Mouse (Mus musculus) CH12.LX (cell line): ENCODE measurements around the gene Tsc22d2.

Experiments used
- POLR2A ChIP-seq: IDR thresholded peaks from 2 replicates; pipeline ENCODE4 v1.6.1; 2011; ENCODE audit warnings: low read depth, mild to moderate bottlenecking, improper control_type of control experiment, low read length
- RCOR1 ChIP-seq: conservative IDR thresholded peaks from 2 replicates; pipeline ENCODE4 v1.6.1; 2012; ENCODE audit warnings: low read depth, mild to moderate bottlenecking, inconsistent platforms, low read length, improper control_type of control experiment

- TF ChIP-seq RCOR1 = no peak
- no peak for TF ChIP-seq POLR2A
Measured at GRCm38 (mm10) chr3:58377589-58378134, 36.9 kb upstream of the Tsc22d2 start.
